Mouse (Mus musculus) CH12.LX (cell line): ENCODE measurements at regions not wholly inside any gene's neighbourhood (a gene's known extent, or its start where the extent isn't known, plus 50 kb on each side); places are given as distances from the start of the nearest gene placed in this dataset.

Experiments used
- DNase-seq: peaks from one replicate; pipeline ENCODE4 v3.0.0-alpha.2; 2013; ENCODE audit errors: extremely low read depth
- H3K27ac ChIP-seq: 2 replicates; pipeline ENCODE4 v1.5.1; 2012; ENCODE audit warnings: low read depth, mild to moderate bottlenecking, control low read depth, moderate library complexity; ENCODE audit not compliant: insufficient read depth
- H3K27me3 ChIP-seq: replicated peaks from 2 replicates; pipeline ENCODE3; 2012; ENCODE audit warnings: inconsistent platforms
- H3K36me3 ChIP-seq, 2 experiments: replicated peaks in 1 of 2; 2 replicates each; pipeline versions ENCODE3 to v1.6.1; 2012; ENCODE audit warnings: inconsistent platforms in 1 of 2, low read length in 1 of 2, mild to moderate bottlenecking in 1 of 2, mixed read lengths in 1 of 2, moderate library complexity in 1 of 2; ENCODE audit not compliant: control insufficient read depth in 1 of 2, insufficient read depth in 1 of 2
- H3K4me1 ChIP-seq, 2 experiments: 2 replicates each; pipeline ENCODE4 v1.6.1; 2012; ENCODE audit warnings: inconsistent platforms in 1 of 2, moderate library complexity in 1 of 2; ENCODE audit not compliant: insufficient read depth in 2 of 2, control insufficient read depth in 1 of 2
- H3K4me2 ChIP-seq: 2 replicates; pipeline ENCODE4 v1.6.1; 2012; ENCODE audit warnings: low read depth, mild to moderate bottlenecking, control low read depth; ENCODE audit not compliant: poor library complexity, insufficient read depth, severe bottlenecking
- H3K4me3 ChIP-seq, 3 experiments: fragments of 150-350 bp in 1 of 3; sonication (generic) in 1 of 3; replicated peaks in 1 of 3; 2 replicates each; pipeline versions ENCODE3 to v1.5.1; 2011 to 2012; ENCODE audit warnings: low read depth in 2 of 3, low read length in 2 of 3, mild to moderate bottlenecking in 2 of 3, moderate library complexity in 2 of 3, control low read depth in 1 of 3, improper control_type of control experiment in 1 of 3, inconsistent platforms in 1 of 3, mixed read lengths in 1 of 3; ENCODE audit not compliant: poor library complexity in 1 of 3
- H3K79me2 ChIP-seq: replicated peaks from 2 replicates; pipeline ENCODE4 v1.6.1; 2012; ENCODE audit warnings: mild to moderate bottlenecking, moderate library complexity; ENCODE audit not compliant: control insufficient read depth, poor library complexity, insufficient read depth, severe bottlenecking; ENCODE audit errors: extremely low read depth
- H3K9ac ChIP-seq: 2 replicates; pipeline ENCODE4 v1.6.1; 2012; ENCODE audit warnings: low read depth, mild to moderate bottlenecking, control low read depth, moderate library complexity; ENCODE audit not compliant: insufficient read depth
- H3K9me3 ChIP-seq: replicated peaks from 2 replicates; pipeline ENCODE3; 2012; ENCODE audit warnings: low read length, inconsistent platforms, mixed read lengths
- CHD1 ChIP-seq: IDR thresholded peaks from 2 replicates; pipeline ENCODE4 v1.6.1; 2012; ENCODE audit warnings: low read depth, low read length, improper control_type of control experiment, inconsistent platforms
- CHD2 ChIP-seq: IDR thresholded peaks from 2 replicates; pipeline ENCODE4 v1.6.1; 2011; ENCODE audit warnings: low read length, improper control_type of control experiment
- ELF1 ChIP-seq: IDR thresholded peaks from 2 replicates; pipeline ENCODE4 v1.6.1; 2014; ENCODE audit warnings: low read depth, mild to moderate bottlenecking, inconsistent platforms, low read length, improper control_type of control experiment
- EP300 ChIP-seq: IDR thresholded peaks from 2 replicates; pipeline ENCODE4 v1.6.1; 2011; ENCODE audit warnings: low read length, improper control_type of control experiment
- GABPA ChIP-seq: IDR thresholded peaks from 2 replicates; pipeline ENCODE4 v1.6.1; 2012; ENCODE audit warnings: low read depth, low read length, improper control_type of control experiment, inconsistent platforms; ENCODE audit not compliant: insufficient replicate concordance
- HCFC1 ChIP-seq: IDR thresholded peaks from 2 replicates; pipeline ENCODE4 v1.6.1; 2012; ENCODE audit warnings: low read depth, mild to moderate bottlenecking, inconsistent platforms, low read length, improper control_type of control experiment
- JUND ChIP-seq: conservative IDR thresholded peaks from 2 replicates; pipeline ENCODE4 v1.6.1; 2011; ENCODE audit warnings: low read depth, low read length, improper control_type of control experiment
- MAFK ChIP-seq: IDR thresholded peaks from 2 replicates; pipeline ENCODE4 v1.6.1; 2011; ENCODE audit warnings: low read length, improper control_type of control experiment; ENCODE audit not compliant: insufficient replicate concordance
- MAX ChIP-seq: IDR thresholded peaks from 2 replicates; pipeline ENCODE4 v1.6.1; 2011; ENCODE audit warnings: low read length, improper control_type of control experiment
- MAZ ChIP-seq: IDR thresholded peaks from 2 replicates; pipeline ENCODE4 v1.6.1; 2012; ENCODE audit warnings: low read depth, mild to moderate bottlenecking, inconsistent platforms, low read length, improper control_type of control experiment, moderate library complexity
- MEF2A ChIP-seq: IDR thresholded peaks from 2 replicates; pipeline ENCODE4 v1.6.1; 2014; ENCODE audit warnings: low read depth, mild to moderate bottlenecking, inconsistent platforms, low read length, improper control_type of control experiment, borderline replicate concordance
- MXI1 ChIP-seq: IDR thresholded peaks from 2 replicates; pipeline ENCODE4 v1.6.1; 2011; ENCODE audit warnings: mild to moderate bottlenecking, low read depth, low read length, improper control_type of control experiment
- NRF1 ChIP-seq: IDR thresholded peaks from 2 replicates; pipeline ENCODE4 v1.6.1; 2014; ENCODE audit warnings: low read depth, mild to moderate bottlenecking, inconsistent platforms, low read length, improper control_type of control experiment, moderate library complexity
- PAX5 ChIP-seq: IDR thresholded peaks from 2 replicates; pipeline ENCODE4 v1.6.1; 2012; ENCODE audit warnings: low read length, inconsistent platforms, mixed read lengths
- POLR2A ChIP-seq: IDR thresholded peaks from 2 replicates; pipeline ENCODE4 v1.6.1; 2011; ENCODE audit warnings: low read depth, mild to moderate bottlenecking, improper control_type of control experiment, low read length
- SMC3 ChIP-seq: IDR thresholded peaks from 2 replicates; pipeline ENCODE4 v1.6.1; 2011; ENCODE audit warnings: low read depth, low read length, improper control_type of control experiment
- TBP ChIP-seq: conservative IDR thresholded peaks from 2 replicates; pipeline ENCODE4 v1.6.1; 2011; ENCODE audit warnings: low read depth, low read length, improper control_type of control experiment
- UBTF ChIP-seq: IDR thresholded peaks from 2 replicates; pipeline ENCODE4 v1.6.1; 2012; ENCODE audit warnings: low read depth, mild to moderate bottlenecking, inconsistent platforms, low read length, improper control_type of control experiment, moderate library complexity
- USF1 ChIP-seq: IDR thresholded peaks from 2 replicates; pipeline ENCODE4 v1.6.1; 2014; ENCODE audit warnings: low read depth, mild to moderate bottlenecking, inconsistent platforms, low read length, improper control_type of control experiment
- USF2 ChIP-seq: conservative IDR thresholded peaks from 2 replicates; pipeline ENCODE4 v1.6.1; 2011; ENCODE audit warnings: low read depth, low read length, improper control_type of control experiment
- ZMIZ1 ChIP-seq: IDR thresholded peaks from 2 replicates; pipeline ENCODE4 v1.6.1; 2012; ENCODE audit warnings: low read depth, mild to moderate bottlenecking, inconsistent platforms, low read length, improper control_type of control experiment
- dilution Hi-C: fragments of 300-500 bp; cut with MboI; formaldehyde crosslinking; loops from 2 replicates; pipeline ENCODE4 v1.14.3; 2020; ENCODE audit warnings: low sequenced_read_pairs; ENCODE audit not compliant: extremely low pct_unique_long_range_greater_than_20kb, extremely low pct_ligation_motif_present
- in situ Hi-C: fragments of 300-500 bp; cut with MboI; formaldehyde crosslinking; loops from 3 replicates; pipeline ENCODE4 v1.14.3; 2019; ENCODE audit warnings: low sequenced_read_pairs, low pct_ligation_motif_present, low pct_unique_long_range_greater_than_20kb, mixed read lengths

- Histone ChIP-seq H3K27me3 (no peaks in the 10 kb centered on the region), H3K27ac (no peak overlapping the region), H3K4me2 (no peak overlapping the region), H3K4me3 (no peak overlapping the region), H3K9ac (no peak overlapping the region), H3K4me1 (no peaks in the 10 kb centered on the region), H3K9me3 (peaks cover 45% of the 10 kb centered on the region), H3K36me3 (no peaks in the 10 kb centered on the region), H3K79me2 (no peaks in the 10 kb centered on the region)
- dilution Hi-C loops: no loop called here
- no peak for DNase-seq
- TF ChIP-seq ZMIZ1 (no peak), HCFC1 (no peak), USF2 (no peak), UBTF (no peak), JUND (no peak), PAX5 (no peak), MAX (no peak), ELF1 (no peak), CHD1 (no peak), CHD2 (no peak), GABPA (no peak), MAFK (no peak), NRF1 (no peak), POLR2A (no peak), SMC3 (no peak), MAZ (no peak), EP300 (no peak), USF1 (no peak), MXI1 (no peak)
- in situ Hi-C loops: no loop called here
Measured at GRCm38 (mm10) chr16:77471868-77472267, 130.0 kb downstream of the Gm11146 start.

DNA sequence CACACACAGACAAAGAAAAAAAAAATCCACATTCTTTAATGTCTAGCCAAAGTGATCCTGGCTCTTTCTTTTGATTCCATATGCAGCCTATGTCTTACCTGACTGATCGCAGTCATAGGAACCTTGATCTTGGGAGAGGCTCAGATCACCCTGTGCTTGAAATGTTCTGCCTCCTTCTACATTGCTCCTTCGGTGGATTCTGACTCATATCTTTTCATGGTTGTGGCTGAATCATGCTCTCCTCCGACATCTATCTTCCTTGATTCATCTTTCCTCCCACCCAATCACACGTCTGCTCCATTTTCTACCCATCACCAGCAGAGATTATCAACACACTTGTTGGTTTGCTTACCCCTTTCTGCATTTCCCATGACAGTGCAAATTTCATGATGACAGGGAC lies 132.0 kb downstream of the Gm11146 start:
- in situ Hi-C loops: no loop called here
- H3K4me1 ChIP-seq: no peaks in the 10 kb centered on the region
- TF ChIP-seq TBP (no peak), PAX5 (no peak), MEF2A (no peak)
- no peaks in the 10 kb centered on the region for H3K79me2 ChIP-seq
- dilution Hi-C loops: no loop called here
- no peak for DNase-seq
- H3K36me3 ChIP-seq: no peaks in the 10 kb centered on the region
- H3K4me3 ChIP-seq: no peak overlapping the region
- peaks cover 44% of the 10 kb centered on the region for H3K9me3 ChIP-seq
- no peaks in the 10 kb centered on the region for H3K27me3 ChIP-seq
- H3K4me2 ChIP-seq: no peak overlapping the region
- no peak overlapping the region for H3K9ac ChIP-seq
- H3K27ac ChIP-seq: no peak overlapping the region
